25 mouse cellular contexts compared by ENCODE assay signal in the genomic region with DNA sequence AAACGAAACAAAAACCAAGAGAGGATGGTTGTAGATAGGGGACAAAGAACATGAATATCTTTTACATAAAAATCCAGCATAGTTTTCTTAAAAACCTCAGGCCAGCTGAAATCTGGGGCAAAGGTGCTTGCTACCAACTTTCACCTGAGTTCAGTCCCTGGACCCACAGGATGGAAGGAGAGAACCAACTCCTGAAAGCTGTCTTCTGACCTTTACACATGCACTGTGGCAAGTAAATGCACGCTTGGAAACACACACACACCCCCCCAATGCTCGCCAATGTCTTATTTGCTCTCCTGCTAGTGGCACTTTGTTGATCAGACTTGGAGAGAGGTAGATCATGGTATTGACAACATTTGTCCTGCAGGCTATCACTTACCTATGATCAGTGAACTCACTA. TPM values are rescaled to one million over a fixed set of nuclear protein-coding genes. Genes with fewer than 3 reads are reported as not detected.
DNase-seq lines count a peak whose midpoint lies in the region; ATAC-seq and TF ChIP-seq lines count a peak whose summit lies in the region.
"Had no signal": no experiment of that assay in that cellular context is flagged by ENCODE, and none has a peak within 500 bp of the region (broad histone marks: within the 10 kb centered on the region; RNA-seq: fewer than 3 reads in every experiment).

No protein-coding gene starts in this region.

- H3K27ac ChIP-seq in heart, embryonic 10.5 days: no peak overlapping the region
- no peak overlapping the region for H3K27ac ChIP-seq in kidney, embryonic 16.5 days (ENCODE audit: low read length)
- peak overlapping the region; percentile 83 for H3K27ac ChIP-seq in liver, adult 2 months (replicated peaks; ENCODE audit: insufficient read depth, low read depth, low read length)
- no peak overlapping the region for H3K27ac ChIP-seq in liver, embryonic 12.5 days
- no peak overlapping the region for H3K27ac ChIP-seq in stomach, postnatal 0 days (replicated peaks)
- H3K27ac ChIP-seq: forebrain, embryonic 10.5 days; forebrain, embryonic 13.5 days; heart, embryonic 15.5 days; hindbrain, embryonic 10.5 days; hindbrain, embryonic 13.5 days had no signal

- no peak overlapping the region for H3K4me3 ChIP-seq in heart, embryonic 10.5 days
- no peak overlapping the region for H3K4me3 ChIP-seq in kidney, embryonic 16.5 days (ENCODE audit: low read length)
- no peak overlapping the region for H3K4me3 ChIP-seq in liver, adult 2 months (ENCODE audit: insufficient read depth, low read depth, low read length)
- H3K4me3 ChIP-seq in liver, embryonic 12.5 days: no peak overlapping the region
- no peak overlapping the region for H3K4me3 ChIP-seq in stomach, postnatal 0 days (ENCODE audit: low read depth, low read length)
- H3K4me3 ChIP-seq: forebrain, embryonic 10.5 days; forebrain, embryonic 13.5 days; heart, embryonic 12.5 days; heart, embryonic 15.5 days; hindbrain, embryonic 10.5 days; hindbrain, embryonic 13.5 days had no signal

- WGBS in heart, embryonic 10.5 days: 86% methylated on average over 3 of the region's 3 CpGs
- WGBS in kidney, embryonic 16.5 days: 86% methylated on average over 3 of the region's 3 CpGs
- WGBS in liver, adult 2 months: 30% methylated on average over 3 of the region's 3 CpGs
- WGBS in liver, embryonic 12.5 days (ENCODE audit: insufficient replicate concordance): 72% methylated on average over 3 of the region's 3 CpGs
- 69% methylated on average over 3 of the region's 3 CpGs for WGBS in stomach, postnatal 0 days

- no peak overlapping the region for H3K9ac ChIP-seq in kidney, embryonic 16.5 days (replicated peaks; ENCODE audit: low read length)
- no peak overlapping the region for H3K9ac ChIP-seq in liver, adult 2 months (ENCODE audit: low read depth, low read length)
- no peak overlapping the region for H3K9ac ChIP-seq in liver, embryonic 12.5 days
- no peak overlapping the region for H3K9ac ChIP-seq in stomach, postnatal 0 days (ENCODE audit: low read length)
- H3K9ac ChIP-seq: forebrain, embryonic 13.5 days; heart, embryonic 12.5 days; heart, embryonic 15.5 days; hindbrain, embryonic 13.5 days had no signal

- no peak for TF ChIP-seq EP300 in stomach, postnatal 0 days (optimal IDR thresholded peaks at IDR 0.05)

- H3K27me3 ChIP-seq in heart, embryonic 10.5 days (ENCODE audit: insufficient read depth, poor library complexity, severe bottlenecking): no peaks in the 10 kb centered on the region
- no peaks in the 10 kb centered on the region for H3K27me3 ChIP-seq in kidney, embryonic 16.5 days (ENCODE audit: insufficient read depth, low read length)
- H3K27me3 ChIP-seq in liver, adult 2 months (ENCODE audit: control insufficient read depth, insufficient read depth, low read length): no peaks in the 10 kb centered on the region
- H3K27me3 ChIP-seq in liver, embryonic 12.5 days (replicated peaks): no peaks in the 10 kb centered on the region
- no peaks in the 10 kb centered on the region for H3K27me3 ChIP-seq in stomach, postnatal 0 days (ENCODE audit: control insufficient read depth, insufficient read depth, low read length)
- H3K27me3 ChIP-seq: forebrain, embryonic 13.5 days; heart, embryonic 12.5 days; heart, embryonic 15.5 days; hindbrain, embryonic 13.5 days had no signal

- no peaks in the 10 kb centered on the region for H3K9me3 ChIP-seq in heart, embryonic 10.5 days
- no peaks in the 10 kb centered on the region for H3K9me3 ChIP-seq in kidney, embryonic 16.5 days (ENCODE audit: low read length)
- H3K9me3 ChIP-seq in liver, embryonic 12.5 days (replicated peaks): no peaks in the 10 kb centered on the region
- no peaks in the 10 kb centered on the region for H3K9me3 ChIP-seq in stomach, postnatal 0 days (ENCODE audit: control insufficient read depth, low read length)
- H3K9me3 ChIP-seq: forebrain, embryonic 10.5 days; forebrain, embryonic 13.5 days; heart, embryonic 12.5 days; heart, embryonic 15.5 days; hindbrain, embryonic 10.5 days; hindbrain, embryonic 13.5 days had no signal

- H3K79me2 ChIP-seq in liver, adult 2 months (ENCODE audit: control insufficient read depth, insufficient read depth, low read length): peaks cover 48% of the 10 kb centered on the region; the same call in 1 of the 2 replicates

- H3K4me2 ChIP-seq in kidney, embryonic 16.5 days (replicated peaks; ENCODE audit: low read depth, low read length): no peak overlapping the region
- H3K4me2 ChIP-seq in liver, embryonic 12.5 days: no peak overlapping the region
- H3K4me2 ChIP-seq in stomach, postnatal 0 days (replicated peaks; ENCODE audit: low read depth): no peak overlapping the region
- H3K4me2 ChIP-seq: forebrain, embryonic 13.5 days; heart, embryonic 12.5 days; heart, embryonic 15.5 days; hindbrain, embryonic 13.5 days had no signal

- no peak for TF ChIP-seq POLR2A in liver, adult 2 months (IDR thresholded peaks at IDR 0.05; ENCODE audit: extremely low read depth, insufficient read depth, low read length)

- ATAC-seq in kidney, embryonic 16.5 days (ENCODE audit: low FRiP score, low TSS enrichment): no peak
- no peak for ATAC-seq in liver, embryonic 12.5 days
- peak; percentile 48; the same call in 1 of the 2 replicates for ATAC-seq in stomach, postnatal 0 days (ENCODE audit: low FRiP score, low TSS enrichment)
- ATAC-seq: activated CD4-positive, CD25-positive, alpha-beta regulatory T cell, adult 4 months; forebrain, embryonic 13.5 days; forebrain, embryonic 16.5 days had no signal

- H3K4me1 ChIP-seq in heart, embryonic 10.5 days: peaks cover 4% of the 10 kb centered on the region
- H3K4me1 ChIP-seq in kidney, embryonic 16.5 days (ENCODE audit: insufficient read depth, low read length): peaks cover 3% of the 10 kb centered on the region
- H3K4me1 ChIP-seq in liver, adult 2 months (ENCODE audit: control insufficient read depth, insufficient read depth, low read length): peaks cover 34% of the 10 kb centered on the region
- peaks cover 21% of the 10 kb centered on the region for H3K4me1 ChIP-seq in liver, embryonic 12.5 days
- no peaks in the 10 kb centered on the region for H3K4me1 ChIP-seq in stomach, postnatal 0 days (replicated peaks; ENCODE audit: control insufficient read depth, insufficient read depth)

- DNase-seq in heart, adult 11 months: peak; percentile 70
- DNase-seq in heart, embryonic 10.5 days (ENCODE audit: low spot score): no peak
- DNase-seq in kidney, adult 8-10 months: peak; percentile 24 to 29
- peak; percentile 80 for DNase-seq in liver, adult 2 months (ENCODE audit: extremely low read depth, low read depth, low spot score)
- no peak for DNase-seq in stomach, postnatal 0 days (ENCODE audit: low spot score)
- DNase-seq in cerebellum, adult 11 months: no peak
- DNase-seq: adrenal gland, adult 8-10 months; adrenal gland, postnatal 25 days; cerebellum, adult 18-20 months; cerebellum, adult 9-10 months; cerebellum, postnatal 14 days; gastrocnemius, postnatal 10 days; gastrocnemius, postnatal 36 days; heart, postnatal 10 days; heart, postnatal 36 days had no signal

- no peak for TF ChIP-seq CTCF in liver, adult 2 months (IDR thresholded peaks at IDR 0.05; ENCODE audit: low read depth, low read length)
- no peak for TF ChIP-seq CTCF in stomach, postnatal 0 days (IDR thresholded peaks at IDR 0.05; ENCODE audit: low read depth)

- H3K36me3 ChIP-seq in heart, embryonic 10.5 days: peaks cover 32% of the 10 kb centered on the region
- H3K36me3 ChIP-seq in kidney, embryonic 16.5 days (ENCODE audit: insufficient read depth, low read length): peaks cover 7% of the 10 kb centered on the region; the same call in 1 of the 2 replicates
- H3K36me3 ChIP-seq in liver, adult 2 months (ENCODE audit: control insufficient read depth, insufficient read depth, low read length): peaks cover 5% of the 10 kb centered on the region; the same call in 1 of the 2 replicates
- peaks cover 46% of the 10 kb centered on the region for H3K36me3 ChIP-seq in liver, embryonic 12.5 days
- no peaks in the 10 kb centered on the region; the same call in 1 of the 2 replicates for H3K36me3 ChIP-seq in stomach, postnatal 0 days (ENCODE audit: control insufficient read depth, insufficient read depth, low read length)
- H3K36me3 ChIP-seq: heart, embryonic 15.5 days had no signal

RNA-seq across cellular contexts. Expression of a gene that starts 6.5 kb away (rescaled TPM):
- polyA plus RNA-seq in heart, embryonic 10.5 days (2016; fragmentation: Nextera tagmentation; extraction: Ambion mirVana): 57.0 and 63.2 TPM in 2 replicates
- polyA plus RNA-seq in kidney, embryonic 16.5 days (2015; fragmentation: Nextera tagmentation; extraction: Ambion mirVana): 57.6 and 60.4 TPM in 2 replicates
- total RNA-seq in liver, adult 2 months (2014; rRNA removed): 32.1 and 37.1 TPM in 2 replicates
- 8.4 and 8.9 TPM in 2 replicates for polyA plus RNA-seq in liver, adult 2 months (2012; rRNA removed)
- 36.7 and 36.9 TPM in 2 replicates for polyA plus RNA-seq in liver, embryonic 12.5 days (2016; fragmentation: Nextera tagmentation; extraction: Ambion mirVana)
- 28.4 and 30.4 TPM in 2 replicates for polyA plus RNA-seq in stomach, postnatal 0 days (2015; fragmentation: Nextera tagmentation; extraction: Ambion mirVana)

RNA-seq across cellular contexts. Expression of a gene that starts 31.6 kb away (rescaled TPM):
- 8.8 and 9.4 TPM in 2 replicates for polyA plus RNA-seq in heart, embryonic 10.5 days (2016; fragmentation: Nextera tagmentation; extraction: Ambion mirVana)
- polyA plus RNA-seq in kidney, embryonic 16.5 days (2015; fragmentation: Nextera tagmentation; extraction: Ambion mirVana): 12.9 and 14.0 TPM in 2 replicates
- 6.1 and 6.6 TPM in 2 replicates for total RNA-seq in liver, adult 2 months (2014; rRNA removed)
- polyA plus RNA-seq in liver, adult 2 months (2012; rRNA removed): 9.4 and 11.0 TPM in 2 replicates
- 4.2 and 5.0 TPM in 2 replicates for polyA plus RNA-seq in liver, embryonic 12.5 days (2016; fragmentation: Nextera tagmentation; extraction: Ambion mirVana)
- polyA plus RNA-seq in stomach, postnatal 0 days (2015; fragmentation: Nextera tagmentation; extraction: Ambion mirVana): 7.5 and 8.8 TPM in 2 replicates

Comparison
In these comparisons a context has a peak if more than half of its experiments do, and no peak if none do; other contexts are left out.
1. DNase-seq: peak in heart, adult 11 months (single experiment), kidney, adult 8-10 months (2 of 2) and liver, adult 2 months (single experiment); none in heart, embryonic 10.5 days (single experiment), stomach, postnatal 0 days (single experiment) and cerebellum, adult 11 months (single experiment).